Mouse (Mus musculus) CH12.LX (cell line): Measurements from ENCODE around the gene 2310009B15Rik. TPM values are rescaled to one million over a fixed set of nuclear protein-coding genes. Genes with fewer than 3 reads are reported as not detected.

Source experiments
- DNase-seq: peaks from one replicate; pipeline ENCODE4 v3.0.0-alpha.2; 2013; ENCODE audit errors: extremely low read depth
- H3K27ac ChIP-seq: 2 replicates; pipeline ENCODE4 v1.5.1; 2012; ENCODE audit warnings: low read depth, mild to moderate bottlenecking, control low read depth, moderate library complexity; ENCODE audit not compliant: insufficient read depth
- H3K27me3 ChIP-seq: replicated peaks from 2 replicates; pipeline ENCODE3; 2012; ENCODE audit warnings: inconsistent platforms
- H3K36me3 ChIP-seq, 2 experiments: replicated peaks in 1 of 2; 2 replicates each; pipeline versions ENCODE3 to v1.6.1; 2012; ENCODE audit warnings: inconsistent platforms in 1 of 2, low read length in 1 of 2, mild to moderate bottlenecking in 1 of 2, mixed read lengths in 1 of 2, moderate library complexity in 1 of 2; ENCODE audit not compliant: control insufficient read depth in 1 of 2, insufficient read depth in 1 of 2
- H3K4me1 ChIP-seq, 2 experiments: 2 replicates each; pipeline ENCODE4 v1.6.1; 2012; ENCODE audit warnings: inconsistent platforms in 1 of 2, moderate library complexity in 1 of 2; ENCODE audit not compliant: insufficient read depth in 2 of 2, control insufficient read depth in 1 of 2
- H3K4me2 ChIP-seq: 2 replicates; pipeline ENCODE4 v1.6.1; 2012; ENCODE audit warnings: low read depth, mild to moderate bottlenecking, control low read depth; ENCODE audit not compliant: poor library complexity, insufficient read depth, severe bottlenecking
- H3K4me3 ChIP-seq, 3 experiments: fragments of 150-350 bp in 1 of 3; sonication (generic) in 1 of 3; replicated peaks in 1 of 3; 2 replicates each; pipeline versions ENCODE3 to v1.5.1; 2011 to 2012; ENCODE audit warnings: low read depth in 2 of 3, low read length in 2 of 3, mild to moderate bottlenecking in 2 of 3, moderate library complexity in 2 of 3, control low read depth in 1 of 3, improper control_type of control experiment in 1 of 3, inconsistent platforms in 1 of 3, mixed read lengths in 1 of 3; ENCODE audit not compliant: poor library complexity in 1 of 3
- H3K79me2 ChIP-seq: replicated peaks from 2 replicates; pipeline ENCODE4 v1.6.1; 2012; ENCODE audit warnings: mild to moderate bottlenecking, moderate library complexity; ENCODE audit not compliant: control insufficient read depth, poor library complexity, insufficient read depth, severe bottlenecking; ENCODE audit errors: extremely low read depth
- H3K9ac ChIP-seq: 2 replicates; pipeline ENCODE4 v1.6.1; 2012; ENCODE audit warnings: low read depth, mild to moderate bottlenecking, control low read depth, moderate library complexity; ENCODE audit not compliant: insufficient read depth
- H3K9me3 ChIP-seq: replicated peaks from 2 replicates; pipeline ENCODE3; 2012; ENCODE audit warnings: low read length, inconsistent platforms, mixed read lengths
- BHLHE40 ChIP-seq: IDR thresholded peaks from 2 replicates; pipeline ENCODE4 v1.6.1; 2011; ENCODE audit warnings: mild to moderate bottlenecking, low read depth, low read length, improper control_type of control experiment
- CHD1 ChIP-seq: IDR thresholded peaks from 2 replicates; pipeline ENCODE4 v1.6.1; 2012; ENCODE audit warnings: low read depth, low read length, improper control_type of control experiment, inconsistent platforms
- CHD2 ChIP-seq: IDR thresholded peaks from 2 replicates; pipeline ENCODE4 v1.6.1; 2011; ENCODE audit warnings: low read length, improper control_type of control experiment
- E2F4 ChIP-seq: IDR thresholded peaks from 2 replicates; pipeline ENCODE4 v1.6.1; 2011; ENCODE audit warnings: low read depth, low read length, improper control_type of control experiment; ENCODE audit not compliant: insufficient replicate concordance
- ELF1 ChIP-seq: IDR thresholded peaks from 2 replicates; pipeline ENCODE4 v1.6.1; 2014; ENCODE audit warnings: low read depth, mild to moderate bottlenecking, inconsistent platforms, low read length, improper control_type of control experiment
- ETS1 ChIP-seq: conservative IDR thresholded peaks from 2 replicates; pipeline ENCODE4 v1.6.1; 2012; ENCODE audit warnings: low read depth, mild to moderate bottlenecking, inconsistent platforms, low read length, improper control_type of control experiment, moderate library complexity
- GABPA ChIP-seq: IDR thresholded peaks from 2 replicates; pipeline ENCODE4 v1.6.1; 2012; ENCODE audit warnings: low read depth, low read length, improper control_type of control experiment, inconsistent platforms; ENCODE audit not compliant: insufficient replicate concordance
- HCFC1 ChIP-seq: IDR thresholded peaks from 2 replicates; pipeline ENCODE4 v1.6.1; 2012; ENCODE audit warnings: low read depth, mild to moderate bottlenecking, inconsistent platforms, low read length, improper control_type of control experiment
- IRF4 ChIP-seq: IDR thresholded peaks from 2 replicates; pipeline ENCODE4 v1.6.1; 2014; ENCODE audit warnings: low read depth, mild to moderate bottlenecking, inconsistent platforms, low read length, improper control_type of control experiment
- JUN ChIP-seq: IDR thresholded peaks from 2 replicates; pipeline ENCODE4 v1.6.1; 2011; ENCODE audit warnings: low read depth, mild to moderate bottlenecking, low read length, improper control_type of control experiment, moderate library complexity; ENCODE audit not compliant: insufficient read depth
- JUND ChIP-seq: conservative IDR thresholded peaks from 2 replicates; pipeline ENCODE4 v1.6.1; 2011; ENCODE audit warnings: low read depth, low read length, improper control_type of control experiment
- MAFK ChIP-seq: IDR thresholded peaks from 2 replicates; pipeline ENCODE4 v1.6.1; 2011; ENCODE audit warnings: low read length, improper control_type of control experiment; ENCODE audit not compliant: insufficient replicate concordance
- MAX ChIP-seq: IDR thresholded peaks from 2 replicates; pipeline ENCODE4 v1.6.1; 2011; ENCODE audit warnings: low read length, improper control_type of control experiment
- MAZ ChIP-seq: IDR thresholded peaks from 2 replicates; pipeline ENCODE4 v1.6.1; 2012; ENCODE audit warnings: low read depth, mild to moderate bottlenecking, inconsistent platforms, low read length, improper control_type of control experiment, moderate library complexity
- MEF2A ChIP-seq: IDR thresholded peaks from 2 replicates; pipeline ENCODE4 v1.6.1; 2014; ENCODE audit warnings: low read depth, mild to moderate bottlenecking, inconsistent platforms, low read length, improper control_type of control experiment, borderline replicate concordance
- MXI1 ChIP-seq: IDR thresholded peaks from 2 replicates; pipeline ENCODE4 v1.6.1; 2011; ENCODE audit warnings: mild to moderate bottlenecking, low read depth, low read length, improper control_type of control experiment
- MYC ChIP-seq: IDR thresholded peaks from 2 replicates; pipeline ENCODE4 v1.6.1; 2011; ENCODE audit warnings: low read depth, mild to moderate bottlenecking, improper control_type of control experiment, low read length
- NELFE ChIP-seq: IDR thresholded peaks from 2 replicates; pipeline ENCODE4 v1.6.1; 2011; ENCODE audit warnings: low read depth, low read length, improper control_type of control experiment
- NRF1 ChIP-seq: IDR thresholded peaks from 2 replicates; pipeline ENCODE4 v1.6.1; 2014; ENCODE audit warnings: low read depth, mild to moderate bottlenecking, inconsistent platforms, low read length, improper control_type of control experiment, moderate library complexity
- POLR2A ChIP-seq: IDR thresholded peaks from 2 replicates; pipeline ENCODE4 v1.6.1; 2011; ENCODE audit warnings: low read depth, mild to moderate bottlenecking, improper control_type of control experiment, low read length
- RAD21 ChIP-seq: IDR thresholded peaks from 2 replicates; pipeline ENCODE4 v1.6.1; 2011; ENCODE audit warnings: low read depth, mild to moderate bottlenecking, low read length, improper control_type of control experiment, moderate library complexity
- RCOR1 ChIP-seq: conservative IDR thresholded peaks from 2 replicates; pipeline ENCODE4 v1.6.1; 2012; ENCODE audit warnings: low read depth, mild to moderate bottlenecking, inconsistent platforms, low read length, improper control_type of control experiment
- SMC3 ChIP-seq: IDR thresholded peaks from 2 replicates; pipeline ENCODE4 v1.6.1; 2011; ENCODE audit warnings: low read depth, low read length, improper control_type of control experiment
- TBP ChIP-seq: conservative IDR thresholded peaks from 2 replicates; pipeline ENCODE4 v1.6.1; 2011; ENCODE audit warnings: low read depth, low read length, improper control_type of control experiment
- TCF12 ChIP-seq: IDR thresholded peaks from 2 replicates; pipeline ENCODE4 v1.6.1; 2014; ENCODE audit warnings: low read depth, mild to moderate bottlenecking, inconsistent platforms, low read length, improper control_type of control experiment
- UBTF ChIP-seq: IDR thresholded peaks from 2 replicates; pipeline ENCODE4 v1.6.1; 2012; ENCODE audit warnings: low read depth, mild to moderate bottlenecking, inconsistent platforms, low read length, improper control_type of control experiment, moderate library complexity
- USF1 ChIP-seq: IDR thresholded peaks from 2 replicates; pipeline ENCODE4 v1.6.1; 2014; ENCODE audit warnings: low read depth, mild to moderate bottlenecking, inconsistent platforms, low read length, improper control_type of control experiment
- USF2 ChIP-seq: conservative IDR thresholded peaks from 2 replicates; pipeline ENCODE4 v1.6.1; 2011; ENCODE audit warnings: low read depth, low read length, improper control_type of control experiment
- ZNF384 ChIP-seq: IDR thresholded peaks from 2 replicates; pipeline ENCODE4 v1.6.1; 2012; ENCODE audit warnings: low read depth, low read length, improper control_type of control experiment, inconsistent platforms
- dilution Hi-C: fragments of 300-500 bp; cut with MboI; formaldehyde crosslinking; loops from 2 replicates; pipeline ENCODE4 v1.14.3; 2020; ENCODE audit warnings: low sequenced_read_pairs; ENCODE audit not compliant: extremely low pct_unique_long_range_greater_than_20kb, extremely low pct_ligation_motif_present
- in situ Hi-C: fragments of 300-500 bp; cut with MboI; formaldehyde crosslinking; loops from 3 replicates; pipeline ENCODE4 v1.14.3; 2019; ENCODE audit warnings: low sequenced_read_pairs, low pct_ligation_motif_present, low pct_unique_long_range_greater_than_20kb, mixed read lengths
- polyA plus RNA-seq: library from polyadenylated mRNA; unstranded; fragments of >175 nt; gene quantifications from 2 replicates; pipeline ENCODE4 v1.2.1, GENCODE M21; 2012; ENCODE audit warnings: low read depth; ENCODE audit not compliant: insufficient read length
- total RNA-seq, 2 experiments: library from RNA; depleted of rRNA; stranded (reverse); fragments of 300-350 nt in 1 of 2; fragments of >200 nt in 1 of 2; gene quantifications; 2 replicates each; pipeline ENCODE4 v1.2.3; 2012 to 2014

The 2310009B15Rik gene
- total and polyA plus RNA-seq, 3 experiments, result 17.2 to 39.8 (median 20.0) TPM

DNA sequence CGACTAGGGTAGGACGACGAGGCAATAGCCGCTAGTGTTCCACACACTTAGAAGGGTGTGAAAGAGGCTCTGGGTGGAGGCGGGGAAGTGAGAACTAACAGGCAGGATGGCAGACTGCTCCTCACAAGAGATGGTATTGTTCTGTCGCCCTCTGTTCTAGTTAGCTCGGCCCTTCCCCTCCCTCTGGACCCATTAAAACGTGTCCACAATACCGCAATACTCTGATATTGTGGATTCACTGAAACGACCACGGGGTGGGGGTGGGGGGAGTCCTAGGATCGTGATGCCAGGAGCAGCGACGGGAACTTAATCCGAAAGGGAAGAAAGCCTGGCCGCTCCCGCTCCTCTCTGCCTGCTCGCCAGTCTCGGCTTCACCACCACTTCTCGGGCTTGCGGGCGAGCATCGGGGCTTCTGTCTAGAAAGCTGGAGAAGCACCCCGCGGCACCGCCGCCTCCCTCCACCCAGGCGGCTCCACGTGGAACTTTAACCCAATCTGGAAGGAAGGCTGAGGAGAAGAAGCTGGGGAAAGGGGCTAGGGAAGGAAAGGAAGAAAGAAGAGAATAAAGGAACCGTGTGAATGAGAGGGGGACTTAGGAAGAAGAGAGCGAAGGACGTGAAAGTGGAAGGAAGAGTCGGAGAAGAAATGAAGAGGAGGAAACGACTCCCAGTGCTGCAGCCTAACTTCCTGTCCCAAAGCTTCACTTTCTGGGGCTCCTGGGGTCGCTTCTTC is 13.1 kb downstream of the 2310009B15Rik start:
- Histone ChIP-seq H3K4me2 (peak overlapping the region; percentile 77), H3K27me3 (no peaks in the 10 kb centered on the region), H3K79me2 (no peaks in the 10 kb centered on the region), H3K36me3 (no peaks in the 10 kb centered on the region), H3K4me1 (no peaks in the 10 kb centered on the region; a peak in 1 of 4 replicates), H3K4me3 (peak overlapping the region; percentile 8 to 53 (median 45)), H3K9ac (peak overlapping the region; percentile 42), H3K9me3 (no peaks in the 10 kb centered on the region), H3K27ac (no peak overlapping the region)
- dilution Hi-C loops, result no loop called here
- in situ Hi-C loops, result loop anchor here (25.0 kb wide), 2 partner anchors 244 to 319 kb away; no protein-coding TSS in a partner anchor
- no peak for DNase-seq
- TF ChIP-seq TCF12 (no peak), MEF2A (no peak), CHD2 (no peak), RAD21 (no peak), MXI1 (0 out of 2 replicates have a peak, but pooled peaks have one; percentile 23), JUND (no peak), MAX (peak; percentile 43; the same call in 1 of the 2 replicates), MAZ (no peak), MAFK (no peak), USF2 (no peak), UBTF (no peak), GABPA (no peak), ELF1 (0 out of 2 replicates have a peak, but pooled peaks have one; percentile 14), POLR2A (peak; percentile 17; the same call in 1 of the 2 replicates), CHD1 (no peak), USF1 (no peak), HCFC1 (no peak), MYC (peak; percentile 55; the same call in 1 of the 2 replicates), E2F4 (no peak), TBP (0 out of 2 replicates have a peak, but pooled peaks have one; percentile 45)

DNA sequence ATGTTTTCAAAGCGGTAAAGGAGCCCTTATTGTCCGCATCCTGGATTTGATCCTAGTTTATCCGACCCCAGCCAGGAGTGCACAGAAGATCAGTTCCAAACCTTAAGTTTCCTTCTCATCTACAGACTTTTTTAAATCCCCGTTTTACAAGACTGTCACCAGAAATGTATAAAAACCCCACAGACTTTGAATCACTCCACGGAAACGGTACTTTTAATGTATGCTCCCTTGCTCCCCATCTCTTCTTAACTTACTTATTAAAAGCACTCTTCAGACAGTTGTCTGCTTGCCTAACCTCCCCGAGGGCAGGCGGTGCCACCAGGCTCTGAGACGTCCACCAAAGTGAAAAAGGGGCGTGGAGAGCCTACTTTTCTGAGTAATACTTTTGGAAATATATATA is 13.9 kb downstream of the 2310009B15Rik start:
- H3K79me2 ChIP-seq, result no peaks in the 10 kb centered on the region
- DNase-seq, result no peak
- no peak overlapping the region for H3K4me3 ChIP-seq
- H3K36me3 ChIP-seq, result no peaks in the 10 kb centered on the region
- in situ Hi-C loops (loop anchor here (25.0 kb wide), 2 partner anchors 245 to 320 kb away; no protein-coding TSS in a partner anchor), dilution Hi-C loops (no loop called here)
- H3K4me2 ChIP-seq, result 0 out of 2 replicates have a peak overlapping the region, but pooled peaks have one; percentile 77
- no peak overlapping the region for H3K27ac ChIP-seq
- TF ChIP-seq ZNF384 (no peak), USF1 (no peak), GABPA (no peak), NELFE (no peak), UBTF (no peak), BHLHE40 (no peak), MXI1 (no peak), JUND (no peak), JUN (no peak), TBP (no peak), CHD1 (no peak), TCF12 (no peak), ETS1 (no peak), USF2 (no peak), HCFC1 (no peak), SMC3 (no peak), NRF1 (no peak), RCOR1 (no peak), IRF4 (no peak)
- H3K4me1 ChIP-seq, result no peaks in the 10 kb centered on the region; a peak in 1 of 4 replicates
- no peaks in the 10 kb centered on the region for H3K27me3 ChIP-seq
- no peaks in the 10 kb centered on the region for H3K9me3 ChIP-seq
- no peak overlapping the region for H3K9ac ChIP-seq
